Mouse (Mus musculus) layer of hippocampus, adult 8-10 months (tissue): ENCODE data around the gene Tfap2b. TPM values are rescaled to one million over a fixed set of nuclear protein-coding genes. Genes with fewer than 3 reads are reported as not detected.

ENCODE experiments used
- DNase-seq, 2 experiments: peaks; one replicate each; pipeline ENCODE4 v3.0.0; 2022; ENCODE audit warnings: low spot score in 2 of 2
- total RNA-seq, 4 experiments: library from RNA; stranded (reverse); gene quantifications; 2 replicates each; pipeline ENCODE4 v1.2.4; 2022

Gene Tfap2b
- under 1 TPM in 3 of 4 experiments, not detected in 1; 0.18 to 0.45 (median 0.20) TPM for total RNA-seq

- DNase-seq, result no peak
Measured at GRCm38 (mm10) chr1:19208641-19209358, at the start of gene Tfap2b. TSS of gene Tfap2b (plus strand) at chr1:19208914.

GRCm38 (mm10) chr1:19178742-19179397, 29.8 kb upstream of the Tfap2b start:
- peak; percentile 4 to 7 for DNase-seq

- peak in 1 of 2 experiments; percentile 43 for DNase-seq
Measured at GRCm38 (mm10) chr1:19205649-19206048, 3.1 kb upstream of the Tfap2b start.

- no peak for DNase-seq
Measured at GRCm38 (mm10) chr1:19206194-19206593, 2.5 kb upstream of the Tfap2b start.

GRCm38 (mm10) chr1:19207611-19208010, 1.1 kb upstream of the Tfap2b start:
- no peak for DNase-seq

- DNase-seq, result no peak
Measured at GRCm38 (mm10) chr1:19209359-19209745, 638 bp downstream of the Tfap2b start.

- no peak for DNase-seq
Measured at GRCm38 (mm10) chr1:19209776-19210175, 1.1 kb downstream of the Tfap2b start.

- DNase-seq, result no peak
Measured at GRCm38 (mm10) chr1:19210215-19211032, 1.7 kb downstream of the Tfap2b start.

- no peak for DNase-seq
Measured at GRCm38 (mm10) chr1:19211033-19211405, 2.3 kb downstream of the Tfap2b start.

GRCm38 (mm10) chr1:19211546-19212154, 2.9 kb downstream of the Tfap2b start:
- DNase-seq, result no peak

GRCm38 (mm10) chr1:19212691-19213090, 4.0 kb downstream of the Tfap2b start:
- no peak for DNase-seq

GRCm38 (mm10) chr1:19213171-19213570, 4.5 kb downstream of the Tfap2b start:
- no peak for DNase-seq

GRCm38 (mm10) chr1:19213851-19214395, 5.2 kb downstream of the Tfap2b start:
- no peak for DNase-seq

GRCm38 (mm10) chr1:19217391-19217790, 8.7 kb downstream of the Tfap2b start:
- DNase-seq, result no peak

- DNase-seq, result no peak
Measured at GRCm38 (mm10) chr1:19218221-19218620, 9.5 kb downstream of the Tfap2b start.

GRCm38 (mm10) chr1:19219381-19219780, 10.7 kb downstream of the Tfap2b start:
- no peak for DNase-seq

- DNase-seq, result no peak
Measured at GRCm38 (mm10) chr1:19220564-19220963, 11.8 kb downstream of the Tfap2b start.

- no peak for DNase-seq
Measured at GRCm38 (mm10) chr1:19221601-19222000, 12.9 kb downstream of the Tfap2b start.

GRCm38 (mm10) chr1:19226699-19227098, 18.0 kb downstream of the Tfap2b start:
- DNase-seq, result no peak

GRCm38 (mm10) chr1:19230926-19231573, 22.3 kb downstream of the Tfap2b start:
- no peak for DNase-seq

GRCm38 (mm10) chr1:19231574-19232080, 22.9 kb downstream of the Tfap2b start:
- DNase-seq, result no peak
